Mouse (Mus musculus) c-Kit-positive CD71-positive TER-119-negative erythroid progenitor cells, embryonic 14.5 days (primary cell): ENCODE measurements at regions not wholly inside any gene's neighbourhood (a gene's known extent, or its start where the extent isn't known, plus 50 kb on each side); places are given as distances from the start of the nearest gene placed in this dataset.

Source experiments
- DNase-seq: peaks from one replicate; pipeline ENCODE4 v3.0.0-alpha.2; 2013; ENCODE audit warnings: low read depth

DNA sequence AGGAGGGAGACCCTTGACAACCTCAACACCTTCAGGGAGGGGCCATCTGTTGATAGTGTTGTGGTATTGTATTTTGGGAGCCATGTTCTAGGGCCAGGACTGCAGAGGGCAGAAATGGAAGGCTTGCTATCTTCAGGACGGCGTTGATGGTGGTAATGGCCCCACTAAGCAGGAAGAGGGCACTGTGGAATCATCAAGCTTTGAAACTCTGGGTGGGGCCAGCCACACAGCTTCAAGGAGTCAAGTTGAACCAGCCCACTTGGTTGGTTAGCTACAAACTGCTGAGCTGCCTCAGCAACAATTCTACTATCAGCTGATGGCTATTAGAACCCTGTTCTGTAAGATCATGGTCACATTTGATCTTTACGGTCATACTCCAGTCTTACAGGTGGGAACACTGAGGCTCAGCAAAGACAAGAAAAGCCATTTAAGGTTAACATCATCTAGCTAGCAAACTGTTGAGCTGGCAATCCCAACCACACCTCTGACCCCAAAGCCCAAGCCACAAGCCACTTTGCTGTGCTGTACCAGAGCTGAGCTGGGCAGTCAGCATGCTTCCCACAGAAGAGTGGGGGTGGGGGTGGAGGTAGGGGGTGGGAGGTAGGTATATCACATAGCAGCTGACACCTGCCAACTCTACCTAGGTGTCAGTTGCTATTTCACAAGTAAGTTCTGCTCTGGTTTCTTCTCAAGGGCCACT lies 203.9 kb downstream of the Uaca start:
- no peak for DNase-seq

- no peak for DNase-seq
Measured at GRCm38 (mm10) chr9:60999001-60999529, 204.7 kb downstream of the Uaca start.

- DNase-seq: no peak
Measured at GRCm38 (mm10) chr9:61000232-61000631, 205.9 kb downstream of the Uaca start.

DNA sequence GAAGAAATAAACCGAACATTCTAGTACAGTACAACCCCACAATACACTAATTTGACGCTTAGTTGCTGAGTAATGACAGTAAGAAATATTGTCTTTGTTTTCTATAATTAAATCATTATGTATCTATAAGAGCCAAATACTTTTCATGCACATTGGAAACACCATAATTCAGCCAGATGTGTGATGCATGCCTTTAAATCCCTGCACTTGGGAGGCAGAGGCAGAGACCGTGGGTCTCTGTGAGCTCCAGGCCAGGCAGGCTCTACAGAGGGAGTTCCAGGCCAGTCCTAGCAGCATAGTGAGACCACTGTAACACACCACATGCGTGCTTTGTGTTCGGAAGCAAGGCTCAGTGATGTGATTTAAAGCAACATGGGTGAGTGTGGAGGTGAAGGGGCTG lies 208.2 kb downstream of the Uaca start:
- no peak for DNase-seq

GRCm38 (mm10) chr9:61008446-61008845 lies 214.1 kb downstream of the Uaca start:
- DNase-seq: no peak

- DNase-seq: no peak
Measured at GRCm38 (mm10) chr9:61011066-61011465, 216.7 kb downstream of the Uaca start.

- no peak for DNase-seq
Measured at GRCm38 (mm10) chr9:61012771-61013540, 218.6 kb downstream of the Uaca start.

GRCm38 (mm10) chr9:61014151-61014550 lies 219.8 kb downstream of the Uaca start:
- DNase-seq: no peak

DNA sequence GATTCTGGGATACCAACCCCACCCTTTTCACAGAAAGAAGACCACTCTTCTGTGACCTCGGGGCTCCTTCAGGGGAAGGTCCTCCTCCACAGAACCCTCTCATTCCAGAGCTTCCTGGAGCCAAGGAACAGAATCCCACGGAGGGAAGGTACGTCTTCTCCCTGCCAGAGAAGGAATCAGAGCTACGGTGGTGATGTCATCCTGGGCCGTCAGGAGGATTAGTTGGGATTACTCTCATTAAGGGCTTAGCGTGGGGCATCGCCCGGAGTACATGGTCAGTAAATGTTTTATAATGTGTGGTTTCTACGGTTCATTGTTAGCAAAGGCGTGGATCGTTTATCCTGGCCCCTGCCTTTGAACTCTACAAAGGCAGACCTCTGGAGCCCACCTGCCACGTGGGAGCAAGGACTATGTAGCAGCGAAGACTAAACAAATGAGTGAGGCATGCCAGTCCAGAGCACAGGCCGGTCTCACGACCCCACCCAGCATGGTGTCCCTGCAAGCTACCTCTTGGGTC lies 221.1 kb downstream of the Uaca start:
- DNase-seq: no peak

DNA sequence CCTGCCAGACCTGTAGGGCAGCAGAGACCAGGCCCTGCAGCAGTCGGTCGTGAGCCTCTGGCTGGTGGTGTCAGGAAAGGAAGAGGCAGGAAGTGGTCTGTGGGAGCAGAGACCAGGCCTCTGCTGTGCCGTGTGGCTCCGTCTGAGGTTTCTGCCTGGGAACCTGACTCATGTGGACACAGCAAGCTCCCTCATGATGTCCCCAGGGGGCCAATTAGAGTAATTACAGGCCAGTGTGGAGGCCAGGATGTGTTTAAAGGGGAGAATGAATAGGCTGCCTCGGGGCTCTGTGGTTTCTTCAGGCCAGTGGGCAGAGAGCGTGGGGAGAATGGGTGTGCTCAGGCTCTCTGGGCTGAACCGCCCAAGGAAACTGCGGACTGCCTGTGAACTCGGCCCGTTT lies 222.3 kb downstream of the Uaca start:
- no peak for DNase-seq

- no peak for DNase-seq
Measured at GRCm38 (mm10) chr9:61019938-61020337, 225.6 kb downstream of the Uaca start.

DNA sequence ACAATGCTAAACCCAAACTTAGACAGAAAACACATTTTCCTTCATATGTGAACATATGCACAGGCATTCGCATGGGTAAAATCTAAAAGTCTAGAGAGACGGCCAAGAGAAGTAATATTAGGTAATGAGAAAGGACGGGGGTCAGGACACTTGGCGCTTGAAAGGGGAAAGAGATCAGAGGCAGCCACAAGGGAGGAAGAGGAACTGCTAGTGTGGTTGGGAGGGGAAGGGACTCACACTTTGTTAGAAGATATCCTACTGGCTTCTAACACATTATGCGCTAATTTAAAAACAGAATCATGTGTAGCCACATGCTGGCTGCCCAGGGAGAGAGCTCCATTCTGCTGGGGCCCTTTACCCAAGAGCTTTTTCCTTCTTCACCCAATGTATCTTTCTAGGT lies 227.5 kb downstream of the Uaca start:
- DNase-seq: no peak

DNA sequence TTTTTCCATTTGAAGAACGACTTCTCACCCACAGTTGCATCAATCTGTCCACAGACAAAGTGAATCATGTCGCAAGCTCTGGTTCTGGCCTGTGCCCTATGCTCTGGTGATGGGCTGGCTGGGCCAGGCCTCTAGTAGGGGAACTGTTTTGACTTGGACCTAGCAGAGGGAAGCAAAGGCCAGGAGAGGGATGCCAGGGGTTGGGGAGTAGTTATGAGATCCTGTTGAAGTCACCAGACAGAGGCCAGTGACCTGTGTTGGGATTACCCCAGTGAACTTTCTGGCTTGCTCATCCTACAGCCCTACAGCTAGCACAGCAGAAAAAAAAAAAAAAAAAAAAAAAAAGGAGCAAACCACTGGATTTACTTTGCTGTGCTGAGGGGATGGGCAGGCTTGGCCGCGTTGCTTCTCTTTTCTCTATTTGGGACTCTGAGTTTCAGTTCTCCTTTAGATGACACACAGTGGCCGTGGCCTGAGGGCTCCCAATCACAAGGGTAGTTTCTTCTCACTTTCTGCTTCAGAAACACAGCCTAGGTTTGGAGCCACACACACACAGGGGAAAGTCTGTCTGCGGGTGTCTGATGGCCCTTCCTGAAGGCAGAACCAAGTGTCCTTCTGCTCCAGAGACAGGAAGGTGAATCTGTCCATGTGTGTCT lies 228.2 kb downstream of the Uaca start:
- DNase-seq: no peak

DNA sequence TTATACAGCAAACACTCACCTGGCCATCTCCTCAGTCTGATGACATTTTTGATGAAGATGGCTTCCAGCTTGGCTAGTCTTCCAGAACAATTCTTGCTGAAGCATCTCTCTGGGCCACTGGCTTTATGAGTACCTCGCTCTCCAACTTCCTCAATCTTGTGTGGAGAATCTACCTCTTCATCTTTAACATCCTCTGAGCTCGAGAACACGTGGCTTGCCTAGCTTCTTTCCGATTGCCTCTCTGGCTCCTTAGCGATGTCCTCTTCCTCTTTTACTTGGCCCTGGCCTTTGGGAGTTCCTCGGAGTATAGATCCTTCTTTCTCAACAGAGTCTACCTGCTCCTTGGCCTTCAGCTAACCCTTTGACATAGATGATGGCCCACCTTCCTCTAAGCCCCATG lies 231.0 kb downstream of the Uaca start:
- no peak for DNase-seq

DNA sequence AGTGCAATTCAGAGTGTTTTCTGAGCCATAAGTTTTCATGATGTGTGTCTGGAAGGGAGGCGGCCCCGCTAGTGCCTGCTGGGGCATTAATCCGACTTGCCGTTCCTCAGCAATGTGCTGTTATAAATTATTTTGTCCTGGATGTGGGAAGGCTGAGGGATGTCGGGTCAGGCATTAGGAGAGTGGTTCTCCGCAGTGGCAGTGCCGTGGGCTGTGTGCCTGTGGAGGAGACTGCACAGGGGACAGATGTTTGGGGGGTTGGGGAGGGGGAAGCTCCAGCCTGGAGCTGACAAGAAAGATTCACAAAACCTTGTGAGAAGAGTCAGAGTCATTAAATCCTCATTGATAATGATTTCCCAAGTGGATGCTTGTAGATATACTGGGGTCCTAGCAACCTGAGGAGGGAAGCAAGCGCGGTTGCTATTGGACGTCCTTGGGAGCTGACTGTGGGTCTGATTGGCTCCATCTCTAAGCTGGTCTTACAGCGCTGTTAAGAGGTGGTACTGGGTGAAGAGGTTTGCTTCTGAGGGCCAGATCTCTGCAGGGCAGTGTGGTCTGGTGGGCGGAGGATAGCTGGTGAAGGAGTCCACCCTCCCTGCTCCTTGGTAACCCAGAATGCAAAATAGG lies 234.5 kb downstream of the Uaca start:
- no peak for DNase-seq

GRCm38 (mm10) chr9:61031699-61032447 lies 237.5 kb downstream of the Uaca start:
- DNase-seq: no peak

- DNase-seq: no peak
Measured at GRCm38 (mm10) chr9:61032448-61033433, 238.4 kb downstream of the Uaca start.

- DNase-seq: no peak
Measured at GRCm38 (mm10) chr9:61033593-61033992, 239.3 kb downstream of the Uaca start.

DNA sequence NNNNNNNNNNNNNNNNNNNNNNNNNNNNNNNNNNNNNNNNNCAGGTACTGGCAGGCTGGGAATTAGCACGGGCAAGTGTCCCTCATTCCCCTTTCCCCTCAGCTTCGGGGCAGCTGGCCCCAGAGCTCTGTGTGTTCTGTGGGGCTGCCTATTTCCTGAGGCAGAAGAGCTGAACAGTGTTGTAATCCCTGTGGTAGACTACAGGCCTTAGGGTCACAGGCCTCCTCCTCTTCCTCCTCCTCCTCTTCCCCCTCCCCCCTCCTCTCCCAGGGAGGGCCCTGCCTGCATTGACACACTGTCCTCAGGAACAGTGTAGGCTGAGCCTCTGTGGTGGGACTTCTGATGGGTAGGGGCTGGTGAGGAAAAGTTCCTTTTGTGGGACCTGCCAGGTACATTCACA lies 247.7 kb downstream of the Uaca start:
- DNase-seq: no peak

DNA sequence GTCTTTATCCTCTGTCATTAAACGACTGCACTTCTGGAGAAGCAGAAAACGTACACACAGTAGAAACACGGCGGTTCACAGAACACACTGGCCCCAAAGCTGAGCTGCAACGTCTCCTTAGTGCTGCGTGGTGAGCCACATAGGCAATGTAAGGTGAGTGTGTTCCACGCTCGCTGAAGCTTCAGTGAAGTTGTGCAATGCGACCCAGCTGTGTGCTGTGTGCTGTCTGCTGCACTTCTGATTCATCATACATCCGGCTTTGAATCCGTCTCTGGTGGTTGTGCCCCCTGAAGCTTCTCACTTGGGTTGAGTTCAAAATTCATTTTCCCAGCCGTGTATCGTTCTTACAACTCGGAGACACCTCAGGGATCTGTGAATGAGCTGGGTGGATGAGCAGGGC lies 250.6 kb downstream of the Uaca start:
- no peak for DNase-seq
